Mouse (Mus musculus) lung, postnatal 0 days (tissue): ENCODE measurements at regions not wholly inside any gene's neighbourhood (a gene's known extent, or its start where the extent isn't known, plus 50 kb on each side); places are given as distances from the start of the nearest gene placed in this dataset.

ENCODE experiments used
- CTCF ChIP-seq: IDR thresholded peaks from 2 replicates; pipeline ENCODE4 v1.5.1; 2016; ENCODE audit warnings: antibody characterized with exemption, mild to moderate bottlenecking
- EP300 ChIP-seq: IDR thresholded peaks from 2 replicates; pipeline ENCODE4 v1.6.1; 2016; ENCODE audit warnings: antibody characterized with exemption, mild to moderate bottlenecking, control low read depth

DNA sequence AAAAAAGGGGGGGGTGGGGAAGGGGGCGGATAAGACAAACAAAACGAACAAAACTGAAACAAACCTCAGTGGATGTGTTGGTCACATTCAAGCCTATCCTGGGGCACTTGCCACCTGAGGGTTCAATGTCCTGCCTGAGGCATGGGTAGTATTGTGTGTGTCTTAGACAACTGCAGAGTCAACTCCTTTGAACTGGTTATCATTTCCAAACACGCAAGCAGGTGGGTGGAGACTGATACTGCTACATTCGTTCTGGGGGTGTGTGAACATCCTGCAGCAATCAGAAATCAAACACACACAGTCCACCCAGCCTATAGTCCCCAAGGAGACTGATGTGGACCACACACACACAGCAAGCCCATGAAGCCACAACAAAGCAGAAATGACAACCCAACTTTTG, 73.9 kb upstream of the Magi1 start:
- TF ChIP-seq EP300 (no peak), CTCF (no peak)
